Comparison of ENCODE assay signal across 14 mouse cellular contexts in genomic region chr1:121377901-121378300, GRCm38 (mm10).
"Had no signal": no experiment of that assay in that cellular context is flagged by ENCODE, and none has a peak within 500 bp of the region (broad histone marks: within the 10 kb centered on the region; RNA-seq: fewer than 3 reads in every experiment).

No protein-coding gene starts in this region.

- H3K27ac ChIP-seq: kidney, embryonic 15.5 days; limb, embryonic 12.5 days; limb, embryonic 15.5 days; liver, embryonic 14.5 days; macrophage; midbrain, embryonic 12.5 days had no signal

- H3K4me1 ChIP-seq: kidney, embryonic 15.5 days; limb, embryonic 12.5 days; limb, embryonic 15.5 days; midbrain, embryonic 12.5 days had no signal

- DNase-seq: kidney, postnatal 10 days; kidney, postnatal 36 days; left cerebral cortex, postnatal 4 days; liver, postnatal 0 days; lung, embryonic 14.5 days; right cerebral cortex, postnatal 14 days; thymus, adult 18-20 months; thymus, postnatal 36 days had no signal

- H3K4me3 ChIP-seq: kidney, embryonic 15.5 days; limb, embryonic 12.5 days; limb, embryonic 15.5 days; midbrain, embryonic 12.5 days had no signal
